Mouse (Mus musculus) liver, embryonic 16.5 days (tissue): ENCODE results near the gene Ccser1. TPM values are rescaled to one million over a fixed set of nuclear protein-coding genes. Genes with fewer than 3 reads are reported as not detected.

Experiments
- ATAC-seq: fragments of 200-750 bp; cut with Nextera tagmentation; 2 replicates; pipeline ENCODE4 v1.8.0; 2017; ENCODE audit warnings: low read depth, mild to moderate bottlenecking, moderate number of reproducible peaks, moderate library complexity
- H3K27ac ChIP-seq: fragments of 300-500 bp; sonication (generic); 2 replicates; pipeline ENCODE4 v1.5.1; 2014; ENCODE audit warnings: mild to moderate bottlenecking, low read length
- H3K27me3 ChIP-seq: fragments of 300-500 bp; sonication (generic); 2 replicates; pipeline ENCODE4 v1.6.1; 2014; ENCODE audit warnings: low read depth, low read length, mixed read lengths; ENCODE audit not compliant: control insufficient read depth, insufficient read depth
- H3K36me3 ChIP-seq: fragments of 300-500 bp; sonication (generic); 2 replicates; pipeline ENCODE4 v1.6.1; 2014; ENCODE audit warnings: mild to moderate bottlenecking; ENCODE audit not compliant: control insufficient read depth, insufficient read depth
- H3K4me1 ChIP-seq: fragments of 300-500 bp; sonication (generic); 2 replicates; pipeline ENCODE4 v1.6.1; 2014; ENCODE audit warnings: low read depth, low read length, mixed read lengths; ENCODE audit not compliant: control insufficient read depth
- H3K4me2 ChIP-seq: fragments of 300-500 bp; sonication (generic); 2 replicates; pipeline ENCODE4 v1.6.1; 2014; ENCODE audit warnings: low read depth, low read length, mixed read lengths
- H3K4me3 ChIP-seq: fragments of 300-500 bp; sonication (generic); 2 replicates; pipeline ENCODE4 v1.5.1; 2014; ENCODE audit warnings: low read depth, mild to moderate bottlenecking, low read length
- H3K9ac ChIP-seq: fragments of 300-500 bp; sonication (generic); 2 replicates; pipeline ENCODE4 v1.6.1; 2014; ENCODE audit warnings: low read depth, low read length
- H3K9me3 ChIP-seq: fragments of 300-500 bp; sonication (generic); replicated peaks from 2 replicates; pipeline ENCODE4 v1.6.1; 2016; ENCODE audit warnings: low read length; ENCODE audit not compliant: control insufficient read depth
- WGBS: fragments of 180-500 bp; shearing (Covaris S2); extraction: QIAGEN DNeasy Blood & Tissue Kit; methylation state at CpG from one replicate; pipeline ENCODE4 v1.1.7; 2014; ENCODE audit not compliant: insufficient replicate concordance; 5-methylcytosine and 5-hydroxymethylcytosine counted together
- polyA plus RNA-seq: library from polyadenylated mRNA; unstranded; fragments of >200 nt; fragmentation: Nextera tagmentation; extraction: Ambion mirVana; gene quantifications from 2 replicates; pipeline ENCODE4 v1.2.1, GENCODE M21; 2015

Ccser1 gene
- polyA plus RNA-seq, 1 experiment from 2014 or later = 0.09 TPM

DNA sequence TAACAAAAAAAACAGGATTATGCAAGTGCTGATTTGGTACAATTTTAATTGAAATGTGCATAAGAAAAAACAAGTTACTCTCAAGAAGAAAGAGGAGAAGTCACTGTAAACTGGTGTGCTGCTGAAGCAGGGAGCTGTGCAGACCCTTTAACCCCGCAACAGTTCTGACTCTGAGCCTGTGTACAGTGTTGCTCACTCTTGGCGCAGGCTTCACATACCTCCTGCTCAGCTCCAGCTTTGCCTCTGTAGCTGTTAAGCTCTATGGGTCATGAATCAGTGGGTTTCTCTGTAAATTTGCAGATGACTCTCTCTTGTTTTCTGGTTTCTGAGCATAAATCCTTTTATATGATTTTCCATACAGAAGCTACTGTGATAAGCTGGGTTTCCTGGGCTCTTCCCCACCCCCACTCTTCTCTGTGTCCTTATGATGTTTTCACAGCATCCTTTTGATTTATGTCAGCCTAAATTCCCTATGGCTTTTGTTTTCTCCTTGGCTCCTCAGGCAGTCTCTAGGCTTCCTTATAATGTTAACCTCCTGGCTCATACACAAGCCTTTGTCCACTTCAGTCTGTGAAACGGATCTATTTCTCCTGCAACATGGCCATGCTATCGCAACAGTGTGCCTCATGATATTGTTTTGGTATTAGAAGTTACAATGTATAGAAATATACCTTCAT lies 30.1 kb downstream of the Ccser1 start:
- Histone ChIP-seq H3K9ac (no peak overlapping the region), H3K4me2 (no peak overlapping the region), H3K9me3 (no peaks in the 10 kb centered on the region), H3K27ac (no peak overlapping the region), H3K4me1 (no peaks in the 10 kb centered on the region), H3K36me3 (no peaks in the 10 kb centered on the region), H3K4me3 (no peak overlapping the region), H3K27me3 (no peaks in the 10 kb centered on the region)
- ATAC-seq = no peak
- 70% methylated on average over 4 of the region's 4 CpGs for WGBS

DNA sequence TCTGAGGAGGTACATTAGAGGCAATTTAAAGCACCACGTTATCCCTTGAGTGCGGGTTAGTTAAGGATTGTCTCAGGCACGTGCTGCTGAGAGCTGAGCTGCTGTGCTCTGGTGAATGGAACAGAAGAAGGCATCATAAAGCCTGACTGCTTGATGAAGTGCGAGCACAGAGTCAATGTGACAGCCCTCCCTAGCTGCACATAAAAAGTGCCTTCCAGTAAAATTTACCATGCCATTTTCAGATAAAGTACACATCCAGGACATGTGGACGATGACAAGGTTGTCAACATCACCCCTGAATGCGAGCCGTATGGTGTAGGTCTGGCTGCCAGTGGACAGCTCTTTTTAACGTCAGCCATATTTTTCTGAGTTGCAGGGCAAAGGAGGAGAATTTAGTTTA lies 35.6 kb downstream of the Ccser1 start:
- Histone ChIP-seq H3K4me1 (no peaks in the 10 kb centered on the region), H3K4me2 (no peak overlapping the region), H3K9me3 (no peaks in the 10 kb centered on the region), H3K4me3 (no peak overlapping the region), H3K27ac (no peak overlapping the region), H3K9ac (no peak overlapping the region), H3K36me3 (no peaks in the 10 kb centered on the region), H3K27me3 (no peaks in the 10 kb centered on the region)
- no peak for ATAC-seq
- WGBS = 63% methylated on average over 8 of the region's 8 CpGs

DNA sequence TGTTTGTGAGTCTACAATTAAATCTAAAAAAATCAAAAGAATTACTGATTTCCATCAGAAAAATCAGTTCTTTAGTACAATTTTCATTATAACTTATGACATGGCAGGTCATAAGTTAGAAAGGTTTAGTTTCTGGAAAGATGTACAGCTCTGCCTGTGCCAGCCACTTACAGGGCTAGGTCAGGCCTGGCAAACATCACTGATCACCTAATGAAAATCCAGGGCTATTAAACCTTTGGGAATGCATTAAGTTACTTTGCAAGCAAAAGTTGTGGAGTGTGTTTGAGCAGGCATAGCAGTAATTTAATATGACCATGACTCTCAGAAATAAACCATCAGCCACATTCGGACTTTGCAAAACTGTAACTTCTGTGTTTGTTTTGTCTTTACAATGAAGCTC lies 36.4 kb downstream of the Ccser1 start:
- no peak overlapping the region for H3K4me2 ChIP-seq
- no peak for ATAC-seq
- H3K4me3 ChIP-seq = no peak overlapping the region
- no peaks in the 10 kb centered on the region for H3K36me3 ChIP-seq
- 55% methylated on average over 1 of the region's 1 CpGs for WGBS
- no peaks in the 10 kb centered on the region for H3K27me3 ChIP-seq
- no peaks in the 10 kb centered on the region for H3K4me1 ChIP-seq
- H3K9ac ChIP-seq = no peak overlapping the region
- H3K9me3 ChIP-seq = no peaks in the 10 kb centered on the region
- no peak overlapping the region for H3K27ac ChIP-seq

DNA sequence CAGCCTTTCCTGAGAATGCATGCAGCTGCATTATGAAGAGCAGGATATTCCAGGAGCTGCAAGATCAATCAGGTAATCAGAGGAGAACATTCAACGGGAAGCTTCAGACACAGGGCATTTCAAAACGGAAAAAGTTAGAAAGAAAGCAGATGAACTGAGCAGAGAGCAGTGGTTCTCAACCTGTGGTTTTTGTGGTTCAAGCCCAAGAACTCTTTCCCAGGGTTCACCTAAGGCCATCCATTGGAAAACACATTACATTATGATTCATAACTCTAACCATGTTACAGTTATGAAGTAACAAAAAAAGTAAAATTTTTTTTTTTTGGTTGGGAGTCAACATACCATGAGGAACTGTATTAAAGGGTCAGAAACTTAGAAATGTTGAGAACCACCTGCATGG lies 37.6 kb downstream of the Ccser1 start:
- Histone ChIP-seq H3K27me3 (no peaks in the 10 kb centered on the region), H3K9me3 (no peaks in the 10 kb centered on the region), H3K9ac (no peak overlapping the region), H3K36me3 (no peaks in the 10 kb centered on the region), H3K4me1 (no peaks in the 10 kb centered on the region), H3K4me2 (no peak overlapping the region), H3K27ac (no peak overlapping the region), H3K4me3 (no peak overlapping the region)
- no peak for ATAC-seq
- WGBS = 39% methylated on average over 2 of the region's 2 CpGs

DNA sequence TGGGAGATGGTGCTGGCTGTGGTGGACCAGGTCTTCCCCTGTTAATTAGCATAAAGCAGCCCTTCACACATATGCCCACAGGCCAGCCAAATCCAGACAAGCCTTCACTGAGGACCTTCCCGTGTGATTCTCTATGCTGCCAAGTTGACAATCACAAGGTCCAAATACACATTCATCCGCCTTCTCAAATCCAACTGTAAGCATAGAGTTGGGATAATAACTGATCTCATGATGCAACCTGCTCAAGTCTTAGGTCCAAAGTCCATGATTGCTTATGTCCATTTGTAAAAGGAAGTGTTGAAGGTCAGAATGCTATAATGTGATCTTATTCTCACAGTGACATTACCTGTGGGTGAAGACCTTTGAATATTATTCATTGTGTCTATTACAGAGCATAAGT lies 43.4 kb downstream of the Ccser1 start:
- ATAC-seq = no peak
- Histone ChIP-seq H3K4me2 (no peak overlapping the region), H3K4me1 (no peaks in the 10 kb centered on the region), H3K9me3 (no peaks in the 10 kb centered on the region), H3K9ac (no peak overlapping the region), H3K27ac (no peak overlapping the region), H3K4me3 (no peak overlapping the region), H3K27me3 (no peaks in the 10 kb centered on the region), H3K36me3 (no peaks in the 10 kb centered on the region)
- 63% methylated on average over 2 of the region's 2 CpGs for WGBS

DNA sequence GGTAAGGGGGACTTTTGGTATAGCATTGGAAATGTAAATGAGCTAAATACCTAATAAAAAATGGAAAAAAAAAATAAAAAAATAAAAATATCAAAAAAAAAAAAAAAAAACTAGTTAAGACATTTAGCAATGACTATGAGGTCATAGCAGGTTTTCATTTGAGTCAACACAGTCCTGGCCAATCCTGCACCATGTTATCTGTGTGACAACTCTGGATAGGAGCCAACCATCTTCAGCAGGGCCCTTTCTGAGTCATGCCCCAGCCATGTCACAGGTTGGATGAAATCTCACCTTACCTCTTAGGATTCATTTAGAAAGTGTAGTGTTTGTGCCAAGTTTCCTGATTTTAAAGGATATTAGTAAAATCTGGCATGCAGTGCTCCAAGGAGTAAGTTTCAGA lies 45.2 kb downstream of the Ccser1 start:
- Histone ChIP-seq H3K27ac (no peak overlapping the region), H3K36me3 (no peaks in the 10 kb centered on the region), H3K4me3 (no peak overlapping the region), H3K27me3 (no peaks in the 10 kb centered on the region), H3K9ac (no peak overlapping the region), H3K4me2 (no peak overlapping the region), H3K4me1 (no peaks in the 10 kb centered on the region), H3K9me3 (no peaks in the 10 kb centered on the region)
- no peak for ATAC-seq

DNA sequence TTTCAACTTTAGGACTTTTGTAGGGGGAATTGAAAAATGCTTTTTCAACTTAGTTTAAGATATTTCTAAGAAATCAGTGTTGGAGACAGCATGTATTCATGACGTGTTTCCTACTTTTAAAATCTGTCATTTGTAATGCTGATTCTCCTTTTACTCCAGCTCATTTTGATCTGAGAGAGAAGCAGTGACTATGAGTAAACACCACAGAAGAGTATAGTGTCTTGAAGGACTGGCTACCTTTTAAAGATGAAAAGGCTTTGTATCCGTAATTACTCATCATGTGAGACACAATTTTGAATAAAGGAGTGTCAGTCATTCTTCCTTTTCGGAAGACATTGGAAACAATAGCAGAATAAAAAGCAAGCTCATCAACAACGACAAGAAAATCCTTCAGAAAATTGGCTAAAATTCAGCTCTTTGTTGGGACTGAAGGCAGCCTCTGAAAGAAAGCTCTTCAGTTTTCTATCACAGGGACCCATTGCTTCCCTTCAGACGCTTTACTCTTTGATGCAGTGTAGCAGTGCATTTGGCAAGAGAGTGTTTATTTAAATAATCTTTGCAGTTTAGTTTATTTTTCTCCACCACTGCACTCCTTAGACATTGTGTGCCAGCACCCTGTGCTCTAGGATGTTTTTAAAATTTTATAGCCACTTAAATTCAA lies 50.1 kb downstream of the Ccser1 start:
- no peaks in the 10 kb centered on the region for H3K4me1 ChIP-seq
- no peaks in the 10 kb centered on the region for H3K36me3 ChIP-seq
- H3K9me3 ChIP-seq = no peaks in the 10 kb centered on the region
- no peak overlapping the region for H3K9ac ChIP-seq
- WGBS = 48% methylated on average over 5 of the region's 5 CpGs
- H3K4me3 ChIP-seq = no peak overlapping the region
- ATAC-seq = no peak
- no peak overlapping the region for H3K27ac ChIP-seq
- H3K27me3 ChIP-seq = no peaks in the 10 kb centered on the region
- H3K4me2 ChIP-seq = no peak overlapping the region

DNA sequence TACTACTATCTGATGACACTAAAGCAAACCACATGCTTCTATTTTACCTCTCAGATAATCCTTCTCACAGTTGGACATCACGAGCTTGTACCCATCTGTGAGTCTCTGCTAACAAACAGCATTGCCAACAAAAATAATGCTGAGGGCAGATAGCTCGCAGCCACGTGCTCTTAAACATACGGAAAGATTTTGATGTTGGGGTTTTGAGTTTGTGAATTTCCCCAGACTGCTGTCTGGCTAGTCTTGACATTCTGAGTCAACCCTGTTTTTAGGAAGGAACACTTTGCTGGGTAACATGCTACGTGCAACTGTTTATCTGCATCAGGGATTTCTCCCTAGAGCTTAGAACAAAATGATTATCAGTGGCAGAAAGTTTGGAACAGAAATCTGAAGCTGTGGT lies 52.9 kb downstream of the Ccser1 start:
- Histone ChIP-seq H3K27me3 (no peaks in the 10 kb centered on the region), H3K27ac (no peak overlapping the region), H3K36me3 (no peaks in the 10 kb centered on the region), H3K9ac (no peak overlapping the region), H3K4me1 (no peaks in the 10 kb centered on the region), H3K4me3 (no peak overlapping the region), H3K9me3 (no peaks in the 10 kb centered on the region), H3K4me2 (no peak overlapping the region)
- no peak for ATAC-seq
- 53% methylated on average over 5 of the region's 5 CpGs for WGBS

DNA sequence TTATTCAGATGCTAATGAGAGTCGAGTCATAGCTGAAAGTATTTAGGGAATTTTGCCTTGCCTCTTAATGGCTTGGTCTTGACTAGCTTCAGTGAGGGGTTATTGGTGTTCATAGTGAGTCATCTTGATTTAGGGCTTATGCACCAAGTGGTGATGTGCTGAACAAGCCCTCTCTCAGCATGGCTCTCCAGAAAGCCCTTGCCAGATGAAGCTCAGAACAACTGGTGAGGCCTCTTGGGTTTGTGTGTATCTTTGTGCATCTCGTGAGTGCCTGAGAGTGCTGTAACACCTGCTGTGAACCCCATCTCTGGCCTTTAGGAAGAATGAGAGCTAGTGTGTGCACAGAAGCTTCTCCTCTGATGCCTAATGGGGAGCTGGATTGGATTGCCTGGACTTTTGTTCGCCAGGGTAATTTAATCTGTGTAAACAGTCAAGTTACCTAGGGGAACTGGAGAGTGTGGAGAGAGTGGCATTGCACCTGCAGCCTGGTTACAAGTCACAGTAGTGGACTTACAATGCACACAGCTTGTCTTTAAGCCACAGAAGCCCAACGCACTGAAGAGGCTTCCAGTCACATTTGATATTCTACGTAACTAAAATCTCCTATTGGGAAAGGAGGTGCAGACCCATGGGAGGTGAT lies 53.5 kb downstream of the Ccser1 start:
- no peak for ATAC-seq
- 49% methylated on average over 5 of the region's 5 CpGs for WGBS
- Histone ChIP-seq H3K9me3 (no peaks in the 10 kb centered on the region), H3K27ac (no peak overlapping the region), H3K9ac (no peak overlapping the region), H3K4me1 (no peaks in the 10 kb centered on the region), H3K27me3 (no peaks in the 10 kb centered on the region), H3K36me3 (no peaks in the 10 kb centered on the region), H3K4me2 (no peak overlapping the region), H3K4me3 (no peak overlapping the region)
